ENCODE assay signal across 20 mouse cellular contexts in the genomic region with DNA sequence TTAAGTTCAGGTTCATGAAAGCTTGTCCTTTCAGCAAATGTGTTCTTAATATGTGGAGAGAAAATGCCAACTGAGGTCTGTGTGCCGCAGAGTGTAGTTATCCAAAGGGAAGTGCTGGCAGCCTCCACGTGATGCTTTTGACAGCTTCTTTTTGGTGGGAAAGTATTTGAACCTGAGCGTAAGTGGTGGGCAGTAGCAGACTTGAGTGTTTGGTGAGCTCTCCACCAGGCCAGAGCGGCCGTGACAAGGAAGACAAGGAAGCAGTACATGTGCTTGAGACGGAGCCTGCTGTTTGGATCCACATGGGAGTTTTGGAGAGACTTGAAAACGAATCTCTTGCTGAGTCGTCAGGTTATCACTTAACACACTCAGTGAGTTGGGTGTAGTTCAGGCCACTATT.
A peak's percentile ranks its signal among the peaks of the same experiment; 100 is the strongest.
DNase-seq lines count a peak whose midpoint lies in the region; ATAC-seq lines count a peak whose summit lies in the region.
"Had no signal": no experiment of that assay in that cellular context is flagged by ENCODE, and none has a peak within 500 bp of the region (broad histone marks: within the 10 kb centered on the region; RNA-seq: fewer than 3 reads in every experiment).

No protein-coding gene starts in this region.

- no peaks in the 10 kb centered on the region for H3K9me3 ChIP-seq in forebrain, embryonic 16.5 days (ENCODE audit: control insufficient read depth, low read length)
- H3K9me3 ChIP-seq: embryonic facial prominence, embryonic 13.5 days; forebrain, embryonic 12.5 days; heart, embryonic 13.5 days; hindbrain, embryonic 15.5 days had no signal

- H3K27ac ChIP-seq in forebrain, embryonic 16.5 days (ENCODE audit: low read length): no peak overlapping the region
- H3K27ac ChIP-seq: embryonic facial prominence, embryonic 13.5 days; forebrain, embryonic 12.5 days; heart, embryonic 13.5 days; hindbrain, embryonic 15.5 days had no signal

- no peak overlapping the region for H3K9ac ChIP-seq in forebrain, embryonic 16.5 days (replicated peaks; ENCODE audit: low read depth, low read length)
- H3K9ac ChIP-seq: embryonic facial prominence, embryonic 13.5 days; forebrain, embryonic 12.5 days; forebrain, postnatal 0 days; heart, embryonic 13.5 days; hindbrain, embryonic 15.5 days had no signal

- no peaks in the 10 kb centered on the region for H3K36me3 ChIP-seq in forebrain, embryonic 16.5 days (ENCODE audit: control insufficient read depth, insufficient read depth)
- H3K36me3 ChIP-seq: embryonic facial prominence, embryonic 13.5 days; forebrain, embryonic 12.5 days; heart, embryonic 13.5 days; hindbrain, embryonic 15.5 days had no signal

- ATAC-seq in megakaryocyte-erythroid progenitor cell, adult 5-6 weeks (replicated peaks; ENCODE audit: low FRiP score, low TSS enrichment, poor library complexity, severe bottlenecking): peak; percentile 35; the same call in 1 of the 2 replicates
- ATAC-seq in forebrain, embryonic 16.5 days: no peak
- ATAC-seq: activated CD4-positive, CD25-positive, alpha-beta regulatory T cell, adult 4 months; forebrain, postnatal 0 days; Patski had no signal

- no peaks in the 10 kb centered on the region for H3K27me3 ChIP-seq in forebrain, embryonic 16.5 days (replicated peaks; ENCODE audit: control insufficient read depth, insufficient read depth, low read length)
- H3K27me3 ChIP-seq: CH12.LX; embryonic facial prominence, embryonic 13.5 days; forebrain, embryonic 12.5 days; heart, embryonic 13.5 days; hindbrain, embryonic 15.5 days; Patski had no signal

- peaks cover 14% of the 10 kb centered on the region for H3K4me1 ChIP-seq in forebrain, embryonic 16.5 days (replicated peaks; ENCODE audit: control insufficient read depth, insufficient read depth, low read length)

- H3K4me2 ChIP-seq in forebrain, embryonic 16.5 days (ENCODE audit: low read length): no peak overlapping the region
- H3K4me2 ChIP-seq: embryonic facial prominence, embryonic 13.5 days; forebrain, embryonic 12.5 days; heart, embryonic 13.5 days; hindbrain, embryonic 15.5 days had no signal

- no peak overlapping the region for H3K4me3 ChIP-seq in forebrain, embryonic 16.5 days (replicated peaks; ENCODE audit: low read length)
- H3K4me3 ChIP-seq: embryonic facial prominence, embryonic 13.5 days; forebrain, embryonic 12.5 days; heart, embryonic 13.5 days; hindbrain, embryonic 15.5 days had no signal

- DNase-seq in lung, adult 18-20 months: peak; percentile 49 to 53
- no peak for DNase-seq in lung, postnatal 14 days
- peak; percentile 49 for DNase-seq in lung, postnatal 25 days (ENCODE audit: low spot score)
- DNase-seq in cerebellum, postnatal 36 days: no peak
- DNase-seq: adrenal gland, postnatal 14 days; cerebellum, adult 11-12 months; cerebellum, adult 9-10 months; cerebellum, postnatal 25 days; forebrain, postnatal 0 days; gastrocnemius, postnatal 14 days; heart, postnatal 36 days had no signal

- 81% methylated on average over 8 of the region's 8 CpGs for whole genome bisulfite sequencing in forebrain, embryonic 16.5 days

Comparison
In these comparisons a context has a peak if more than half of its experiments do, and no peak if none do; other contexts are left out.
1. DNase-seq: peak in lung, adult 18-20 months (2 of 2) and lung, postnatal 25 days (single experiment); none in lung, postnatal 14 days (single experiment) and cerebellum, postnatal 36 days (0 of 2).